Mouse (Mus musculus) midbrain, embryonic 11.5 days (tissue): ENCODE results near the gene Srrm4. TPM values are rescaled to one million over a fixed set of nuclear protein-coding genes. Genes with fewer than 3 reads are reported as not detected.
A peak's percentile ranks its signal among the peaks of the same experiment; 100 is the strongest.

Experiments
- ATAC-seq: fragments of 200-750 bp; cut with Nextera tagmentation; 2 replicates; pipeline ENCODE4 v1.8.0; 2017; ENCODE audit warnings: moderate TSS enrichment, moderate library complexity; ENCODE audit not compliant: low FRiP score
- DNase-seq: peaks from one replicate; pipeline ENCODE4 v3.0.0; 2015; ENCODE audit warnings: low spot score; ENCODE audit errors: missing footprints
- H3K27ac ChIP-seq: fragments of 300-500 bp; sonication (generic); 2 replicates; pipeline ENCODE4 v1.5.1; 2014; ENCODE audit warnings: low read depth, low read length
- H3K27me3 ChIP-seq: fragments of 300-500 bp; sonication (generic); 2 replicates; pipeline ENCODE4 v1.6.1; 2014; ENCODE audit warnings: mild to moderate bottlenecking, low read length, moderate library complexity, mixed read lengths; ENCODE audit not compliant: control insufficient read depth, insufficient read depth
- H3K36me3 ChIP-seq: fragments of 300-500 bp; sonication (generic); 2 replicates; pipeline ENCODE4 v1.6.1; 2014; ENCODE audit warnings: mild to moderate bottlenecking, low read length, moderate library complexity, mixed read lengths; ENCODE audit not compliant: control insufficient read depth, insufficient read depth
- H3K4me1 ChIP-seq: fragments of 300-500 bp; sonication (generic); 2 replicates; pipeline ENCODE4 v1.6.1; 2014; ENCODE audit warnings: low read length; ENCODE audit not compliant: control insufficient read depth, insufficient read depth
- H3K4me2 ChIP-seq: fragments of 300-500 bp; sonication (generic); 2 replicates; pipeline ENCODE4 v1.6.1; 2014; ENCODE audit warnings: mild to moderate bottlenecking, moderate library complexity
- H3K4me3 ChIP-seq: fragments of 300-500 bp; sonication (generic); 2 replicates; pipeline ENCODE4 v1.5.1; 2014; ENCODE audit warnings: low read depth, low read length
- H3K9ac ChIP-seq: fragments of 300-500 bp; sonication (generic); 2 replicates; pipeline ENCODE4 v1.6.1; 2014; ENCODE audit warnings: low read length
- H3K9me3 ChIP-seq: fragments of 300-500 bp; sonication (generic); 2 replicates; pipeline ENCODE4 v1.6.1; 2016; ENCODE audit warnings: low read length; ENCODE audit not compliant: control insufficient read depth
- WGBS: fragments of 180-500 bp; shearing (Covaris S2); extraction: QIAGEN DNeasy Blood & Tissue Kit; methylation state at CpG from one replicate; pipeline ENCODE4 v1.1.7; 2014; 5-methylcytosine and 5-hydroxymethylcytosine counted together
- polyA plus RNA-seq: library from polyadenylated mRNA; unstranded; fragments of >200 nt; fragmentation: Nextera tagmentation; extraction: Ambion mirVana; gene quantifications from 2 replicates; pipeline ENCODE4 v1.2.1, GENCODE M21; 2014

Gene Srrm4
- polyA plus RNA-seq, 1 experiment from 2014 or later, result 17.3 TPM

- H3K9ac ChIP-seq, result peak overlapping the region; percentile 1; the same call in 1 of the 2 replicates
Measured at GRCm38 (mm10) chr5:116571936-116572335, 19.7 kb downstream of the Srrm4 start.

GRCm38 (mm10) chr5:116571232-116571861 is 20.3 kb downstream of the Srrm4 start:
- H3K36me3 ChIP-seq, result no peaks in the 10 kb centered on the region
- H3K27me3 ChIP-seq, result no peaks in the 10 kb centered on the region
- peaks cover 62% of the 10 kb centered on the region for H3K4me1 ChIP-seq
- peak; percentile 93 for DNase-seq
- H3K4me2 ChIP-seq, result peak overlapping the region; percentile 22; the same call in 1 of the 2 replicates
- WGBS, result 15% methylated on average over 22 of the region's 22 CpGs
- H3K9me3 ChIP-seq, result no peaks in the 10 kb centered on the region
- peak overlapping the region; percentile 72 for H3K27ac ChIP-seq
- peak; percentile 64 for ATAC-seq
- no peak overlapping the region for H3K4me3 ChIP-seq
- H3K9ac ChIP-seq, result peak overlapping the region; percentile 1; the same call in 1 of the 2 replicates

More at GRCm38 (mm10) chr5:116571936-116572335, 19.7 kb downstream of the Srrm4 start:
- Histone ChIP-seq H3K4me1 (peaks cover 62% of the 10 kb centered on the region), H3K27ac (peak overlapping the region; percentile 72; the same call in 1 of the 2 replicates), H3K4me2 (peak overlapping the region; percentile 22; the same call in 1 of the 2 replicates), H3K9me3 (no peaks in the 10 kb centered on the region), H3K4me3 (no peak overlapping the region), H3K27me3 (no peaks in the 10 kb centered on the region), H3K36me3 (no peaks in the 10 kb centered on the region)
- WGBS, result 17% methylated on average over 3 of the region's 5 CpGs
- DNase-seq, result no peak
- ATAC-seq, result no peak

DNA sequence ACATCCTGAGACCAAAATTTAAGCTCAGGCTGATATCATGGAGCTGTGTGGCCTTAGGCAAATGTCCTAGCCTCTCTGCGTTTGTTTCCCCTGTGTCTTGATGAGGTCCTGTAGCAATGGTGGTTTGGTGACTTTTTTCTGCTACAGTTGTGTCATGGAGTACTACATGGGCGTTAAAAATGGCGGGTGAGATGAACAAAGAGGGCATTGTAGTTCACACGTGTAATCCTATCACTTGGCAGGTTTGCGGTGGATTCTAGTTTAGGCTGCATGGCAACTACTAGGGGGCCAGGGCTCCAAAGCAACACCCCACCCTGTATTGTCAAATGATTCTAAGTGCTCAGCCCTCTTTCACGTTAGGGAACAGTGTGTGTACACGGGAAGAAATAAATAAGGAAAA is 21.1 kb downstream of the Srrm4 start:
- Histone ChIP-seq H3K36me3 (no peaks in the 10 kb centered on the region), H3K9ac (no peak overlapping the region), H3K4me1 (peaks cover 62% of the 10 kb centered on the region), H3K27ac (peak overlapping the region; percentile 72), H3K9me3 (no peaks in the 10 kb centered on the region), H3K4me3 (no peak overlapping the region), H3K4me2 (no peak overlapping the region), H3K27me3 (no peaks in the 10 kb centered on the region)
- WGBS, result 50% methylated on average over 7 of the region's 7 CpGs
- DNase-seq (peak; percentile 86), ATAC-seq (no peak)

GRCm38 (mm10) chr5:116569629-116570028 is 22.0 kb downstream of the Srrm4 start:
- peak overlapping the region; percentile 21; the same call in 1 of the 2 replicates for H3K9ac ChIP-seq

GRCm38 (mm10) chr5:116568050-116568449 is 23.6 kb downstream of the Srrm4 start:
- no peak for ATAC-seq
- WGBS, result 95% methylated on average over 2 of the region's 2 CpGs
- H3K9ac ChIP-seq, result no peak overlapping the region

More at GRCm38 (mm10) chr5:116569629-116570028, 22.0 kb downstream of the Srrm4 start:
- WGBS, result 0% methylated on average over 9 of the region's 9 CpGs
- peak overlapping the region; percentile 6; the same call in 1 of the 2 replicates for H3K4me2 ChIP-seq
- ATAC-seq (peak; percentile 88), DNase-seq (peak; percentile 97)
- H3K36me3 ChIP-seq, result no peaks in the 10 kb centered on the region
- peak overlapping the region; percentile 72 for H3K27ac ChIP-seq
- no peaks in the 10 kb centered on the region for H3K27me3 ChIP-seq
- H3K9me3 ChIP-seq, result no peaks in the 10 kb centered on the region
- H3K4me1 ChIP-seq, result peaks cover 59% of the 10 kb centered on the region
- H3K4me3 ChIP-seq, result no peak overlapping the region

DNA sequence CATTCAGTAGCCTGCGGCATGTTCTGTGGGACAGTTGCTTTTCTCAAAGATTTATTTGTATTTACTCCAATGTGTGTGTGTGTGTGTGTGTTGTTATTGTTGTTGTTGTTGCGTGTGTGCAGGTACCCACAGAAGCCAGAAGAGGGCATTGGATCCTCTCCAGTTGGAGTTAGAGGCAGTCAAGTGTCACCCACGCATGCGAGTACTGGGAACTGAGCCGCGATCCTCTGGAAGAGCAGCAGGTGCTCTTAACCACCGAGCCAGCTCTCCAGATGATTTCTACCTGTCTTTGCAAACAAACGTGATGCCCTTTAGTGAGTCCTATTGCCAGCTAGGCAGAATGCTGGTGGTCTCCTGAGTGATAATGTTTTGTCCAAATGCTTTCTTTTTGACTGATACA is 24.3 kb downstream of the Srrm4 start:
- Histone ChIP-seq H3K9me3 (no peaks in the 10 kb centered on the region), H3K9ac (no peak overlapping the region), H3K4me3 (no peak overlapping the region), H3K4me2 (no peak overlapping the region), H3K27ac (no peak overlapping the region), H3K4me1 (peaks cover 37% of the 10 kb centered on the region), H3K36me3 (no peaks in the 10 kb centered on the region), H3K27me3 (no peaks in the 10 kb centered on the region)
- ATAC-seq (no peak), DNase-seq (no peak)
- WGBS, result 95% methylated on average over 8 of the region's 8 CpGs

More at GRCm38 (mm10) chr5:116568050-116568449, 23.6 kb downstream of the Srrm4 start:
- H3K4me2 ChIP-seq, result no peak overlapping the region
- H3K4me1 ChIP-seq, result peaks cover 44% of the 10 kb centered on the region
- DNase-seq, result no peak
- H3K36me3 ChIP-seq, result no peaks in the 10 kb centered on the region
- no peaks in the 10 kb centered on the region for H3K9me3 ChIP-seq
- no peaks in the 10 kb centered on the region for H3K27me3 ChIP-seq
- no peak overlapping the region for H3K27ac ChIP-seq
- no peak overlapping the region for H3K4me3 ChIP-seq

DNA sequence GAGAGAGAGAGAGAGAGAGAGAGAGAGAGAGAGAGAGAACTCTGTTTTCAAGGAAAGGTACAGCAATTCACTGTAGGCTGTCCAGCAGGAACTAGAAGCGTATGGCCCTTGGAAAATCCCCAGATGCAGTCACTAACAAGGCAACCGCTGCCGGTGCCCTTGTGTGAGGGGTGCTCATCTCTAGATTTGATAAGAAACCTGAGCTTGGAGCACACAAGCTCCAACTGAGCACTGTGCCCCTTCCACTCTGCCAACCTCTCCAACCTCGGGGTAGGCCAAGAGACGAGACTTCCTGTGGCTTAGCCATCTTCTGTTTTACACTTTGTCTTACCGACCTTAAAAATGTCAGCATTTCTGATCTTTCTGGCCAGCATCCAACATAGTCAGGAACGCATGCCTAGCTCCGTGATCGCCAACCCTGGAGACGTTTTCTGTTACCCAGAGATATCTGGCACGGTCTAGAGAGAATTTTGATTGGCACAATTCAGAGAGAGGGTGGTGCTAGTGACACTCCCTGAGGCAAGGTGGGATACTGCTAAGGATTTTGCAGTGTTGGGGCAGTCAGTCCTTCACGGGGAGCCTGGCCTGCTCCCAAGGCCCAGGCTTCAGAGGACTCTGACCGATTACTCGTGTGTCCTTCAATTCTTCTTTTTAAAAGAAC is 25.1 kb downstream of the Srrm4 start:
- WGBS, result 89% methylated on average over 14 of the region's 14 CpGs
- ATAC-seq, result no peak
- Histone ChIP-seq H3K27ac (no peak overlapping the region), H3K4me1 (peaks cover 29% of the 10 kb centered on the region), H3K4me3 (no peak overlapping the region), H3K9ac (no peak overlapping the region), H3K27me3 (no peaks in the 10 kb centered on the region), H3K9me3 (no peaks in the 10 kb centered on the region), H3K36me3 (no peaks in the 10 kb centered on the region), H3K4me2 (no peak overlapping the region)
- no peak for DNase-seq

DNA sequence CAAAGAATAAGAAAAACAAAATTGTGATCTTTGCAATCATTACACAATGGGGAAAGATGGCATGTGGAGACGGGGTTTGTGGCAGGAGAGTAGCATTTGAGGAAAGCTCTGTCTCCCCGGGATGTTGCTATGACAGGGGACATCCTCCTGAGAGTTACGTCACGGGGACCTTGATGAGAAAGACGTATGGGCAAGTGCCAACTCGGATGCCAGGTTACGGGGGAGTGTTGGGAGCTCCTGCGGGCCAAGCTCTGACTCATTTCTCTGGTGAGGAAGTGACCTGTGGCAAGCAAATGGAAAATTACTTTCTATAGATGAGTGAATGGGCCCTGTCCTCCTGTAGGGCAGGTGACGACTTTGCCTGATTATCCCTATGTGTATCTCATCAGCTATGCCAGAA is 26.0 kb downstream of the Srrm4 start:
- H3K9ac ChIP-seq, result no peak overlapping the region
- no peak overlapping the region for H3K4me3 ChIP-seq
- no peak for DNase-seq
- no peaks in the 10 kb centered on the region for H3K27me3 ChIP-seq
- no peaks in the 10 kb centered on the region for H3K36me3 ChIP-seq
- H3K4me2 ChIP-seq, result no peak overlapping the region
- peaks cover 19% of the 10 kb centered on the region for H3K4me1 ChIP-seq
- H3K27ac ChIP-seq, result no peak overlapping the region
- H3K9me3 ChIP-seq, result no peaks in the 10 kb centered on the region
- 83% methylated on average over 9 of the region's 9 CpGs for WGBS
- no peak for ATAC-seq

DNA sequence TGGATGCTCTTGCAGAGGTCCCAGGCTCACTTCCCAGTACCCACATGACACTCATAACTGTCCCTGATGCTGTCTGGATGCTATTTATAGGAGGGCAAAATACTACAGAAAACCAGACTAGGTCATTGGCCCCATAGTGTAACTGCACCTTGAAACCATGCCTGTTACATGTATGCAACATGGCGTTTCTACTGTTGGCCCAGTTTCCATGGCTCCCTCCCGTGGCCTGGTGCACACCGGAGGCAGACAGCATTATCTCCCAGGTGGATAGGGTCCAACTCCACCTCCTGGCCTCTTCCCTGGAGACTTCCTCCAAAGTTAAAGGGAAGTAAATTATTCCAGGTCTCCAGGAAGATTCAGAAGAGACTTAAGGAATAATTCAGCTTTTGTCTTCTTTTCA is 27.2 kb downstream of the Srrm4 start:
- Histone ChIP-seq H3K27me3 (no peaks in the 10 kb centered on the region), H3K4me1 (peaks cover 9% of the 10 kb centered on the region), H3K9ac (no peak overlapping the region), H3K27ac (no peak overlapping the region), H3K4me3 (no peak overlapping the region), H3K4me2 (no peak overlapping the region), H3K9me3 (no peaks in the 10 kb centered on the region), H3K36me3 (no peaks in the 10 kb centered on the region)
- WGBS, result 87% methylated on average over 3 of the region's 3 CpGs
- no peak for ATAC-seq
- DNase-seq, result no peak
